Mouse (Mus musculus) small intestine, adult 2 months (tissue): Measurements from ENCODE around the gene Dnali1.

ENCODE experiments used
- CTCF ChIP-seq: fragments of 200-500 bp; IDR thresholded peaks from 2 replicates; pipeline ENCODE4 v1.5.1; 2012; ENCODE audit warnings: low read depth, mild to moderate bottlenecking, control low read depth, inconsistent platforms, low read length, moderate library complexity, mixed read lengths; ENCODE audit not compliant: insufficient replicate concordance, insufficient read length; ENCODE audit errors: extremely low read depth
- POLR2A ChIP-seq: fragments of 200-500 bp; IDR thresholded peaks from 2 replicates; pipeline ENCODE4 v1.6.1; 2012; ENCODE audit warnings: low read depth, mild to moderate bottlenecking, control low read depth, inconsistent platforms, low read length, moderate library complexity

- TF ChIP-seq CTCF (no peak), POLR2A (no peak)
Observed at GRCm38 (mm10) chr4:125105354-125105753, 39.9 kb upstream of the Dnali1 start.
